Mouse (Mus musculus): ENCODE results near the gene Gm11559. TPM values are rescaled to one million over a fixed set of nuclear protein-coding genes. Genes with fewer than 3 reads are reported as not detected.

The Gm11559 gene
- polyA plus RNA-seq (2014; fragmentation: Illumina TruSeq; extraction: RNeasy Lipid Tissue Mini Kit (QIAGEN cat#74804); ENCODE audit: insufficient read depth, low read depth, low replicate concordance) = not detected

DNA sequence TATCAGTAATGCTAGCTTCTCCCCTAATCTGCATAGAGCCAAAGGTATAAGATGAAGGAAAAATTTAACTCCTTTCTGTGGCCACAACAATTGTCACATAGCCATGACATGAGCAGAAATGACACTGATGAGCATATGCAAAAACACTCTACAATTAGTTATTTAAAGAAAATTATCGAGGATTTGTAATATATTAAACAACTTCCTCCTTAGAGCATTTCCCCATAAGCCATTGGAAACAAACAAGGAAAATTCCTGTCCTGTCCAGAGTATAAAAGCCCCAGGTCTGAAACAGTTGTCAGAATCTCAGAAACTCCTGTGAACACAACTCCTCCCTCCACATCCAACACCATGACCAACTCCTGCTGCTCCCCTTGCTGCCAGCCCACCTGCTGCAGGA, at the start of gene Gm11559:
Gm11559 (plus strand) TSS at position 301 of the 400 bp plus-strand sequence.

DNA sequence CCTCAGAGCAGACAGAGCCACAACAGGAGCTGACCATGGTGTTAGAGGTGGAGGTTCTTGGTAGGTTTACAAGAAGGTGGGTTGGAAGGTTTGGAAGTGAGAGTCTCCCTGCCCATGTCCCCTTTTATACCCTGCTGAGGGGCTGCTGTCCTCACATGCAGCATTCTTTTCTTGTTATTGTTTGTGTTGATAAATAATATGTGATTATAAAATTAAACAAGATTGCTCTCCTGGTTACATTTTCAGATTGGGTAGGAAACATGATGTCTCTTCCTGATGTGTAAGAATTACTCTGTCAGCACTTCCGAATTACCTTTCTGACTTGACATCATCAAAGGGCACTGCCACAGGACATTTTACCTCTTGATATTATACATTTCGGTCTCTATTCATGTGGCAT, 48.7 kb upstream of the Gm11559 start, which contains the start of gene Gm11564:
Gm11564 (minus strand) TSS at position 101 of the 400 bp plus-strand sequence.

DNA sequence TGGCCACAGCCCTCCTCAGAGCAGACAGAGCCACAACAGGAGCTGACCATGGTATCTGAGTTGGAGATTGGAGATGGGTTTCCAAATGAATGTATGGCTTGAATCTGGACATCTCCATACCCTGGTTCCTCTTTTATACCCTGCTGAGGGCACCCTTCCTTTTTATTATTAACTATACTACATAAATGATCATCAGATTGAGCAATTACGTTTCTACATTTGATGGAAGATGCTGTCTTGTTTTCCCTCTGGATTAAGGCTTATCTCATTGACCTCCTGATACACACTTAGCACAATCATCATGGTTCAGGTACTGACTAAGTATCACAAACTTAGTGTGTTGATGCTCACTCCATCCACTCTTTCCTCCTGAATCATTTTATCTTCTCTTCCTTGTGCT, 26.3 kb upstream of the Gm11559 start, which contains the start of gene 2300003K06Rik:
2300003K06Rik (minus strand) TSS at position 101 of the 400 bp plus-strand sequence.

DNA sequence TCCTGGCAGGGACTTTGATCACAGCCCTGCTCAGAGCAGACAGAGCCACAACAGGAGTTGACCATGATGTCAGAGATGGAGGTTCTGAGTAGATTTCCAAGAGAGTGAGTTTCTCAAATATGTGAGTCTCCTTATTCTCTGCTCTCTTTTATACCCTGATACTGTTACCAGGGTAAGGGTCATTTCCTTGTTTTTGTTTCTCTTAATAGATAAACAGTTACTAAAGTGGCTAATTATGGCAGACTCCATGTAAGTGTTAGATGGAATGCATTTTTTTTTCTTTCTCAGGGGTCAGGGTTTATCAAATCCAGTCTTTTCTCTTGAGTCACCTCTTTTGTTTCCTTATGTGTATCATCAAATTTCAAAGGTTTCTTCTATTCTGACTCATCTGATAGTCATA, 12.8 kb upstream of the Gm11559 start, which contains the start of gene Krtap4-16:
Krtap4-16 (minus strand) TSS at position 101 of the 400 bp plus-strand sequence.

DNA sequence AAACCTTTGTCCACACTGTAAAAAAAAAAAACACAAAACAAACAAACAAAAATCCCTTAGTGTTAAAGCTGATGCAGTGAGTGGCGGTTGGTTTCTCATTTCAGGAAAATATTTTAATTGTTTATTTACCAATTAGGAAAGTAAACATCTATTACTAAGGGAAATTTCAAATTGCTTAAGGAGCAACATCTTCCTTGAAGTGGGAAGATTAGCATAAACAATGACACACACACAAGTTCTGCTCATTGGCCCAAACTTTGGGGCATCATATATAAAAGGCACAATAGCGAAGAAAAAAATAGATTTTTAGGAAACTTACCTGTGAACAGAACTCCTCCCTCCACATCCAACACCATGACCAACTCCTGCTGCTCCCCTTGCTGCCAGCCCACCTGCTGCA, 6.7 kb upstream of the Gm11559 start, which contains the start of gene Gm11568:
Gm11568 (plus strand) TSS at position 301 of the 400 bp plus-strand sequence.

DNA sequence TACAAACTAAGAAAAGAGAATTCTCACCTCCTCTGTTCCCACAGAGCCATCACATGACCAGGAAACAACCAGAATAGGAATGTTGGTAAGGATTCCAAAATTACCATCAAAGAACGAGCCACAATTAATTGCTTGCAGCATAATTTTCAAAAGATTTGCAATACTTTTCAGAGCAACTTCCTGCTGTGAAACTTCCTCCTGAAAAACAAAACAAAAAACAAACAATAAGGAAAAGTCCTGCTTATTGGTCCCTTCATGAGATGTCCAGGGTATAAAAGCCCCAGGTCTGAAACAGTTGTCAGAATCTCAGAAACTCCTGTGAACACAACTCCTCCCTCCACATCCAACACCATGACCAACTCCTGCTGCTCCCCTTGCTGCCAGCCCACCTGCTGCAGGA, 8.8 kb downstream of the Gm11559 start, which contains the start of gene Krtap9-1:
Krtap9-1 (plus strand) TSS at position 301 of the 400 bp plus-strand sequence.

DNA sequence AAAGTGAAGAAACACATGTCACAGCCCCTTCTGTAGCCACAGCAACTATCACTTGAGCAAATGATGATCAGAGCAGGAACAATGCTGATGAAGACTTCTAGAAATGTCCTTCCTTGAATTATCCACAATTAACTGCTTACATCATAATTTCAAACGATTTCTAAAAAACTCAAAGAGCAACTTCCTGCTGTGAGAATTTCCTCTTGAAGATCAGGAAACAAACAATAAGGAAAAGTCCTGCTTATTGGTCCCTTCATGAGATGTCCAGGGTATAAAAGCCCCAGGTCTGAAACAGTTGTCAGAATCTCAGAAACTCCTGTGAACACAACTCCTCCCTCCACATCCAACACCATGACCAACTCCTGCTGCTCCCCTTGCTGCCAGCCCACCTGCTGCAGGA, 14.6 kb downstream of the Gm11559 start, which contains the start of gene Gm11567:
Gm11567 (plus strand) TSS at position 301 of the 400 bp plus-strand sequence.

DNA sequence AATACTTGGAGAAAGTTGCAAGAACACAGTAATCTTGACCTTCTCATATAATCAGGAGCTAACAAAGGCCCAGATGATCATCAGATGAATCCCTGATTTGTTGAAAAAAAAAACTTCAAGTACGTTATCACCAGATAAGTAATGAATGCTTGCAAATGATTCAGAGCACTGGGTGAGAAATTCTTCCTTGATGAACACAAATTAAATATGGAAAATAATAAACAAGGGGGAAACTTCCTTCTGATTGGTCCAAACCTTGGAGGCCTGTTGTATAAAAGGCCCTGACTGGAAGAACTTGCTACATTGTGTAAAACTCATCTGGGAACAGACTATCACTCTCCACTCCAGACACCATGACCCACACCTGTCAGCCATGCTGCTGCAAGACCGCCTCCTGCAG, 43.3 kb downstream of the Gm11559 start, which contains the start of gene Krtap31-1:
Krtap31-1 (plus strand) TSS at position 301 of the 400 bp plus-strand sequence.

DNA sequence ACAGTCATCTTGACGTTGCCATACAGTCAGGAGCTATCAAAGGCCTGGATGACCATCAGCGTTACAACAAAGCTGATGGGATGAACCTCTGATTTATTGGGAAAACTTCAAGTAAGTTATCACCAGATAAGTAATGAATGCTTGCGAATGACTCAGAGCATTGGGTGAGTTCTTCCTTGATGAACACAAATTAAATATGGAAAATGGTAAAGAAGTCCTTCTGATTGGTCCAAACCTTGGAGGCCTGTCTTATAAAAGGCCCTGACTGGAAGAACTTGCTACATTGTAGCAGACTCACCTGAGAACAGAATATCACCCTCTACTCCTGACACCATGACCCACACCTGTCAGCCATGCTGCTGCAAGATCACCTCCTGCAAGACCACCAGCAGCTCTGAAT, 50.2 kb downstream of the Gm11559 start, which contains the start of gene Gm11565:
Gm11565 (plus strand) TSS at position 301 of the 400 bp plus-strand sequence.

Other genes with a start within 250 kb of the Gm11559 start
- not detected for gene Krtap2-4, start 249.6 kb upstream of the Gm11559 start, polyA plus RNA-seq (2014; fragmentation: Illumina TruSeq; extraction: RNeasy Lipid Tissue Mini Kit (QIAGEN cat#74804); ENCODE audit: insufficient read depth, low read depth, low replicate concordance)
- not detected for gene Gm11562, start 244.0 kb upstream of the Gm11559 start, polyA plus RNA-seq (2014; fragmentation: Illumina TruSeq; extraction: RNeasy Lipid Tissue Mini Kit (QIAGEN cat#74804); ENCODE audit: insufficient read depth, low read depth, low replicate concordance)
- gene Krtap4-1, start 236.2 kb upstream of the Gm11559 start, polyA plus RNA-seq (2014; fragmentation: Illumina TruSeq; extraction: RNeasy Lipid Tissue Mini Kit (QIAGEN cat#74804); ENCODE audit: insufficient read depth, low read depth, low replicate concordance) = not detected
- not detected for gene Krtap4-2, start 229.4 kb upstream of the Gm11559 start, polyA plus RNA-seq (2014; fragmentation: Illumina TruSeq; extraction: RNeasy Lipid Tissue Mini Kit (QIAGEN cat#74804); ENCODE audit: insufficient read depth, low read depth, low replicate concordance)
- not detected for gene Krtap4-7, start 220.4 kb upstream of the Gm11559 start, polyA plus RNA-seq (2014; fragmentation: Illumina TruSeq; extraction: RNeasy Lipid Tissue Mini Kit (QIAGEN cat#74804); ENCODE audit: insufficient read depth, low read depth, low replicate concordance)
- not detected for gene Gm11555, start 214.2 kb upstream of the Gm11559 start, polyA plus RNA-seq (2014; fragmentation: Illumina TruSeq; extraction: RNeasy Lipid Tissue Mini Kit (QIAGEN cat#74804); ENCODE audit: insufficient read depth, low read depth, low replicate concordance)
- not detected for gene Gm11563, start 205.5 kb upstream of the Gm11559 start, polyA plus RNA-seq (2014; fragmentation: Illumina TruSeq; extraction: RNeasy Lipid Tissue Mini Kit (QIAGEN cat#74804); ENCODE audit: insufficient read depth, low read depth, low replicate concordance)
- gene Krtap4-6, start 198.5 kb upstream of the Gm11559 start, polyA plus RNA-seq (2014; fragmentation: Illumina TruSeq; extraction: RNeasy Lipid Tissue Mini Kit (QIAGEN cat#74804); ENCODE audit: insufficient read depth, low read depth, low replicate concordance) = not detected
- gene Gm14190, start 173.7 kb upstream of the Gm11559 start, polyA plus RNA-seq (2014; fragmentation: Illumina TruSeq; extraction: RNeasy Lipid Tissue Mini Kit (QIAGEN cat#74804); ENCODE audit: insufficient read depth, low read depth, low replicate concordance) = not detected
- gene Gm14180, start 130.2 kb upstream of the Gm11559 start, polyA plus RNA-seq (2014; fragmentation: Illumina TruSeq; extraction: RNeasy Lipid Tissue Mini Kit (QIAGEN cat#74804); ENCODE audit: insufficient read depth, low read depth, low replicate concordance) = not detected
- gene Gm11595, start 91.6 kb upstream of the Gm11559 start, polyA plus RNA-seq (2014; fragmentation: Illumina TruSeq; extraction: RNeasy Lipid Tissue Mini Kit (QIAGEN cat#74804); ENCODE audit: insufficient read depth, low read depth, low replicate concordance) = not detected
- not detected for gene Krtap4-8, start 83.8 kb upstream of the Gm11559 start, polyA plus RNA-seq (2014; fragmentation: Illumina TruSeq; extraction: RNeasy Lipid Tissue Mini Kit (QIAGEN cat#74804); ENCODE audit: insufficient read depth, low read depth, low replicate concordance)
- not detected for gene Krtap4-9, start 79.3 kb upstream of the Gm11559 start, polyA plus RNA-seq (2014; fragmentation: Illumina TruSeq; extraction: RNeasy Lipid Tissue Mini Kit (QIAGEN cat#74804); ENCODE audit: insufficient read depth, low read depth, low replicate concordance)
- gene Gm11596, start 71.0 kb upstream of the Gm11559 start, polyA plus RNA-seq (2014; fragmentation: Illumina TruSeq; extraction: RNeasy Lipid Tissue Mini Kit (QIAGEN cat#74804); ENCODE audit: insufficient read depth, low read depth, low replicate concordance) = not detected
- gene Gm11569, start 65.5 kb upstream of the Gm11559 start, polyA plus RNA-seq (2014; fragmentation: Illumina TruSeq; extraction: RNeasy Lipid Tissue Mini Kit (QIAGEN cat#74804); ENCODE audit: insufficient read depth, low read depth, low replicate concordance) = not detected
- gene Gm11554, start 60.0 kb upstream of the Gm11559 start, polyA plus RNA-seq (2014; fragmentation: Illumina TruSeq; extraction: RNeasy Lipid Tissue Mini Kit (QIAGEN cat#74804); ENCODE audit: insufficient read depth, low read depth, low replicate concordance) = not detected
- not detected for gene Krtap4-13, start 54.6 kb upstream of the Gm11559 start, polyA plus RNA-seq (2014; fragmentation: Illumina TruSeq; extraction: RNeasy Lipid Tissue Mini Kit (QIAGEN cat#74804); ENCODE audit: insufficient read depth, low read depth, low replicate concordance)
- gene Gm11564, start 48.8 kb upstream of the Gm11559 start, polyA plus RNA-seq (2014; fragmentation: Illumina TruSeq; extraction: RNeasy Lipid Tissue Mini Kit (QIAGEN cat#74804); ENCODE audit: insufficient read depth, low read depth, low replicate concordance) = not detected
- not detected for gene 2300003K06Rik, start 26.4 kb upstream of the Gm11559 start, polyA plus RNA-seq (2014; fragmentation: Illumina TruSeq; extraction: RNeasy Lipid Tissue Mini Kit (QIAGEN cat#74804); ENCODE audit: insufficient read depth, low read depth, low replicate concordance)
- gene Krtap4-16, start 12.9 kb upstream of the Gm11559 start, polyA plus RNA-seq (2014; fragmentation: Illumina TruSeq; extraction: RNeasy Lipid Tissue Mini Kit (QIAGEN cat#74804); ENCODE audit: insufficient read depth, low read depth, low replicate concordance) = not detected
- gene Gm11568, start 6.6 kb upstream of the Gm11559 start, polyA plus RNA-seq (2014; fragmentation: Illumina TruSeq; extraction: RNeasy Lipid Tissue Mini Kit (QIAGEN cat#74804); ENCODE audit: insufficient read depth, low read depth, low replicate concordance) = not detected
- gene Krtap9-1, start 8.9 kb downstream of the Gm11559 start, polyA plus RNA-seq (2014; fragmentation: Illumina TruSeq; extraction: RNeasy Lipid Tissue Mini Kit (QIAGEN cat#74804); ENCODE audit: insufficient read depth, low read depth, low replicate concordance) = not detected
- gene Gm11567, start 14.7 kb downstream of the Gm11559 start, polyA plus RNA-seq (2014; fragmentation: Illumina TruSeq; extraction: RNeasy Lipid Tissue Mini Kit (QIAGEN cat#74804); ENCODE audit: insufficient read depth, low read depth, low replicate concordance) = not detected
- gene Krtap31-1, start 43.4 kb downstream of the Gm11559 start, polyA plus RNA-seq (2014; fragmentation: Illumina TruSeq; extraction: RNeasy Lipid Tissue Mini Kit (QIAGEN cat#74804); ENCODE audit: insufficient read depth, low read depth, low replicate concordance) = not detected
- gene Gm11565, start 50.3 kb downstream of the Gm11559 start, polyA plus RNA-seq (2014; fragmentation: Illumina TruSeq; extraction: RNeasy Lipid Tissue Mini Kit (QIAGEN cat#74804); ENCODE audit: insufficient read depth, low read depth, low replicate concordance) = not detected
- not detected for gene Krtap31-2, start 71.8 kb downstream of the Gm11559 start, polyA plus RNA-seq (2014; fragmentation: Illumina TruSeq; extraction: RNeasy Lipid Tissue Mini Kit (QIAGEN cat#74804); ENCODE audit: insufficient read depth, low read depth, low replicate concordance)
- gene Krtap9-5, start 84.0 kb downstream of the Gm11559 start, polyA plus RNA-seq (2014; fragmentation: Illumina TruSeq; extraction: RNeasy Lipid Tissue Mini Kit (QIAGEN cat#74804); ENCODE audit: insufficient read depth, low read depth, low replicate concordance) = not detected
- not detected for gene Krtap29-1, start 114.6 kb downstream of the Gm11559 start, polyA plus RNA-seq (2014; fragmentation: Illumina TruSeq; extraction: RNeasy Lipid Tissue Mini Kit (QIAGEN cat#74804); ENCODE audit: insufficient read depth, low read depth, low replicate concordance)
- not detected for gene Krtap16-1, start 122.1 kb downstream of the Gm11559 start, polyA plus RNA-seq (2014; fragmentation: Illumina TruSeq; extraction: RNeasy Lipid Tissue Mini Kit (QIAGEN cat#74804); ENCODE audit: insufficient read depth, low read depth, low replicate concordance)
- 4.2 TPM for gene Krtap17-1, start 129.5 kb downstream of the Gm11559 start, polyA plus RNA-seq (2014; fragmentation: Illumina TruSeq; extraction: RNeasy Lipid Tissue Mini Kit (QIAGEN cat#74804); ENCODE audit: insufficient read depth, low read depth, low replicate concordance)
- gene Krt33a, start 151.7 kb downstream of the Gm11559 start, polyA plus RNA-seq (2014; fragmentation: Illumina TruSeq; extraction: RNeasy Lipid Tissue Mini Kit (QIAGEN cat#74804); ENCODE audit: insufficient read depth, low read depth, low replicate concordance) = not detected
- gene Krt33b, start 165.4 kb downstream of the Gm11559 start, polyA plus RNA-seq (2014; fragmentation: Illumina TruSeq; extraction: RNeasy Lipid Tissue Mini Kit (QIAGEN cat#74804); ENCODE audit: insufficient read depth, low read depth, low replicate concordance) = not detected
- 0.14 TPM for gene Krt34, start 177.1 kb downstream of the Gm11559 start, polyA plus RNA-seq (2014; fragmentation: Illumina TruSeq; extraction: RNeasy Lipid Tissue Mini Kit (QIAGEN cat#74804); ENCODE audit: insufficient read depth, low read depth, low replicate concordance)
- not detected for gene Krt31, start 186.1 kb downstream of the Gm11559 start, polyA plus RNA-seq (2014; fragmentation: Illumina TruSeq; extraction: RNeasy Lipid Tissue Mini Kit (QIAGEN cat#74804); ENCODE audit: insufficient read depth, low read depth, low replicate concordance)
- gene Krt32, start 223.8 kb downstream of the Gm11559 start, polyA plus RNA-seq (2014; fragmentation: Illumina TruSeq; extraction: RNeasy Lipid Tissue Mini Kit (QIAGEN cat#74804); ENCODE audit: insufficient read depth, low read depth, low replicate concordance) = not detected
- not detected for gene Krt35, start 231.8 kb downstream of the Gm11559 start, polyA plus RNA-seq (2014; fragmentation: Illumina TruSeq; extraction: RNeasy Lipid Tissue Mini Kit (QIAGEN cat#74804); ENCODE audit: insufficient read depth, low read depth, low replicate concordance)
- not detected for gene Krt36, start 241.2 kb downstream of the Gm11559 start, polyA plus RNA-seq (2014; fragmentation: Illumina TruSeq; extraction: RNeasy Lipid Tissue Mini Kit (QIAGEN cat#74804); ENCODE audit: insufficient read depth, low read depth, low replicate concordance)

Data from lung, adult 10 weeks (tissue).